Mouse (Mus musculus) lung, postnatal 36 days (tissue): ENCODE results near the gene Mrps10.

Source experiments
- DNase-seq: peaks from one replicate; pipeline ENCODE4 v3.0.0; 2022; ENCODE audit warnings: mixed read lengths

Mrps10 gene

DNA sequence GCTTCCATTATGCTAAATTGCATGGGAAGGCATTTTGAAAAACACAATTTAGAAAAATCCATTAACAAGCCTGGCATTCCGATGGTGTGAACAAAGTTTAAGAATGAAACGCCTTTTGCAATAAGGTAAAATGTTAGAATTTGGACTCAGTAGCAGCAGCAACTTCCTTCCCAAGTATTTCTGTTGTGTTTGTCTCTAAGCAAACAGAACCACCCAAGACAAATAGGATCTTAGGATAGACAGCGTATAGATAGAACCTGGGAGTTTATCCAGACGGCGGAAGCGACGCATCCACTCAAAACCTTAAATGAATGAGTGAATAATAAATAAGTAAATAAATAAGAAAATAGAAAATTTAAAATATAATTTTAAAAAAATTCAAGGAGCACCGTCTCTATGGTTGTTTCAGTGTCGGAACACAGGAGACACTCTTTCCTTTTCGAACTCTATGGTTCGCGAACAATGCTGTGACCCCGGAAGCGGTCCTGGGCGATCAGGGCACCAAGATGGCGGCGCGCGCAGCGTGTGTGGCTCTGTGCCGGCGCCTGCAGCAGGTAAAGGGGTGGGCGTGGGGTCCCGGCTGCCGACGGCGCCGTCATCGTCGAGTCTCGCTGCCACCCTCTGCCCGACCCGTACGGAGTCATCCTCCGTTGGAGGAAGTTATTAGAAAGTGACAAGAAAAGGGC is at the start of gene Mrps10:
Gene Mrps10 (plus strand): TSS at position 487 of the 686 bp plus-strand sequence.
- DNase-seq = peak; percentile 95

DNA sequence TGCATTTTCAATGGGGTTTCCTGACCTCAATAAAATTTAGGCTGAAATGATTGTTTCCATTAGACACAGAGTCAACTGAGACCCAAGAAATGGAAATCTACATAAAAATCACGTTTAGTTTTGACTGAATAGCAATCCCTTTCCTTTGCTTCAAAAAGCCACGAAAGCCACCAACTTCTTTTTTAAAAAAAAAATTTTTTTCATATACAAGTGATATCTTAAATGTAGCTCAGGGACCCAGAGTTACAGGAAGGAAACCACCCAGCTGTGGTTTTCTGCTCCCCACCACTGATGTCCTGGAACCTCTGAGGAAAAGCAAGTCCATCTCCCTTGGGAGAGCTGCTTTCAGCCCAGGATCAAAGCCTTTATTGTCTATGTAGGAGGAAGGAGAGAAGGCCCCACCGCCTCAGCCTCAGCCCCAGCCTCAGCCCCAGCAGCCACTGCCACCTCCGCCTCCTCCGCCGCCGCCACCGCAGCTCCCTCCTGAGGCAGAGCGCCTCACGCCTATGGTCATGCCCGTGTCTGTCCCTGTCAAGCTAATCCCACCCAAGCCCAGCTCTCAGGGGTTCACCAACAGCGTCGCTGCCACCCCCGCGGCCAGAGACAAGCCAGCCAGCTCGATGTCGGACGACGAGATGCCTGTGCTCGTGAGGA is 49.6 kb upstream of the Mrps10 start:
- no peak for DNase-seq

DNA sequence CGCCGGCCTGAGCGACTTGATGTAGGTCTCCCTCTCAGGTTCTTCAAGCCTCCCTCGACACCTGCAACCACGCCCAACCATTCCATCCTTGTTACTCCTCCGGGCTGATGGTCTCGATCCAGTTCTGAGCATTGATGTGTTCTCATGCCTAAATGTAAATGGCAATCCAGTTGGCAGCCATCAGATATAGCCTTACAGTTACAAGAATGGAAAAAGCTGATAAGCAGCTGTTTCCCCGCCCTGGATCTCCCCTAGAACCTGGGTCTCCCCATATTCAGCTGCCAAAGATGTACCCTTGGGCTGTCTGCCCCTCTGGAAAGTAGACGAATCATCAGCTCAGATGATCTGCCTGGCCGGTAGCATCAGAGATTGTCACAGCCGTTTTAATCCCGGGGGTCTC is 48.9 kb upstream of the Mrps10 start:
- DNase-seq = no peak

- no peak for DNase-seq
Observed at GRCm38 (mm10) chr17:47322128-47322990, 46.3 kb upstream of the Mrps10 start.

GRCm38 (mm10) chr17:47322991-47323295 is 45.7 kb upstream of the Mrps10 start:
- no peak for DNase-seq

DNA sequence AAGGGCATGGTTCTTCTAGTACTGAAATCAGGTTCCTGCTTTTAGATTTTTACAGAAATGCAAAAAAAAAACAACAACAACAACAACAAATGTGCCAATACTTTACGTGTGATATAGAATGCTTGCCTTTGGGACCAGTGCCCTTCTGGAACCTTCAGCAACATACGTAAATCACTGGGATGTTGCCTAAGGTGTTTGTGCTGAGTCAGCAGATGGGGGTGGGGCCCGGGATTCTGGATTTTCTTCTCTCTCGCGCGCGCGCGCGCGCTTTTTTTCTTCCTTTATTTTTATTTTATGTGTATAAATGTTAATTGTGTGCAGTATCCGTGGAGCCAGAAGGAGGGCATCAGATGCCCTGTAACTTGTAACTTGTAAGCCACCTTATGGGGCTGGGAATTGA is 41.1 kb upstream of the Mrps10 start:
- no peak for DNase-seq

DNA sequence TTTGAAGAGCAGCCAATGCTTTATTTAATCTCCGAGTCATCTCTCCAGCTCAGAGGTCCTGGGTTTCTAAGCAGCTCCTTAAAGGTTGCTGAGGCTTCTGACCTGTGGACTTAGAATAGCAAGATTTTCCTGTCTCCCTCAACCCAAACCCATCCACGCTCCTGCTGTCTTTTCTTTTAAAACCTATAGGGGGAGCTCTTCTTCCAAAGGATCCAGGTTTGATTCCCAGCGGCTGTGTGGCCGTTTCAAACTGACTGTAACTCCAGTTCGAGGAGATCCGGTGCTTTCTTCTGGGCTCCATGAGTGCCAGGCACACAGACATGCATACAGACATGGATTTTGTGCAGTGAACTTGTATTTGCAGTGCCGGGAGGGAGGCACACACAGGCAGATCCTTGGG is 40.7 kb upstream of the Mrps10 start:
- DNase-seq = no peak

DNA sequence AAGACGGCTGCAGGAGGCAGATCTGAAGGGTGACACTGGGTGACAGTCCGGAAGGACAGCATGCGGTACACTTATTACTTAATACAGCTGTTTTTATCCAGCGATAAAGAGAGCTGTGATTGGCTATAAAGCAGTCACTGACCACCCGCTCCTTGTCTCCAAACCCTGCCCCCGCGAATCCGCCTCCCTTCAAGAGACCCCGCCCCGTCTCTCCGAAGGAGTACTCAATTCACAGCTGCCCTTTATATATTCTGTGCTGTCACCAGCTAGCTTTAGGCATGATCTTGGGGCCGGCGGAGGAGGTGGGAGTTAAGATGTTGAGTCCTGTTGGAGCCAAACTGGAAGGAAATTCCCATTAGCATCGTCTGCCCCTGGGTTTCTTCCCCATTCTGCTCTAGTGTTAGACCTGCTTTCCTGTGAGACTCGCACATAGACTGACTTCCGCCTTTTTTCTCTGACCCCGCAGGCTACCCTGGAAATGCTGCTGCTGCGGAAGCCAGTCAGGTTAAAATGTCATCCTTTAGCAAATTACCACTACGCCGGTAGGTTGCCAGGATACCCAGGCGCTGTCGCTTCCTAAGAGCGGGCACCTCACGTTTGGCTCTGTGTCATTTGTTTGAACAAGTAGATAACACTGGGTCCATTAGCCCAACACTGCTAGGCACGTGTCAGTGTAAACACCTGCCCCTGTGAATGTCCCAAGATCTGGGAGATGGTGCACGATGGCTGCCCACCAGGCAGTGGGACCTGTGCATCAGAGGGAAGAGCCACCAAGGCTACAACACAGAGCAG is 39.9 kb upstream of the Mrps10 start:
- DNase-seq = no peak

GRCm38 (mm10) chr17:47330616-47331015 is 38.1 kb upstream of the Mrps10 start:
- DNase-seq = no peak

- peak; percentile 31 for DNase-seq
Observed at GRCm38 (mm10) chr17:47332001-47332611, 36.6 kb upstream of the Mrps10 start.

GRCm38 (mm10) chr17:47332664-47333063 is 36.0 kb upstream of the Mrps10 start:
- DNase-seq = peak; percentile 33

- no peak for DNase-seq
Observed at GRCm38 (mm10) chr17:47333409-47333808, 35.3 kb upstream of the Mrps10 start.

GRCm38 (mm10) chr17:47343121-47343520 is 25.6 kb upstream of the Mrps10 start:
- no peak for DNase-seq

DNA sequence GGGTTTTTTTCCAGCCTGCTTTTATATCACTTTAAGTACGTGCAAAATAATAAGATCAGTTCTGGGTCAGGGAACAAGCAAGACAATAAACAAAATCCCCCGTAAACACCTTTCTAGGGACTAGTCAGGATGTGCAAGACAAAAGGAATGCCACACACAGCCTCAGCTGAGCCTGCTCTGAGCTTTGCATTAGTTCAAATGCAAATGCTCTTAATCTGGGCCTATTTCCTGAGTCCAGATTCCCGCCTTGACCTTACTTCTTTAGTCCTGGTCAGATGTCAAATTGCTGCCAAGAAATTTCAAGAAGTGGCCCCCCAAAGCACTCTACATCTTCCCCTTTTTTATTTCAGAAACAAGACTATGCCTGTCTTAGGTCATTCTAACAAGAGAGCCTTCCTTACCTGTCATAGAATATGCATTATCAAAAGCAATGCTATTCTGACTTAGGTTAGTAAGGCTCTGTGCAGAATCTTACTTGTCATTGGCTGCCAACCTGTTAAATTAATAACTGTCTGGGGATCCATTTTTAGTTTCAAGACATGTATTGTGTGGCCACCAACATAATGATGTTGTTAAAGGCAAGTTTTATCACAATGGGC is 18.9 kb upstream of the Mrps10 start:
- DNase-seq = no peak

- DNase-seq = peak; percentile 66
Observed at GRCm38 (mm10) chr17:47359964-47360363, 8.7 kb upstream of the Mrps10 start.

GRCm38 (mm10) chr17:47361343-47361742 is 7.3 kb upstream of the Mrps10 start:
- DNase-seq = no peak

GRCm38 (mm10) chr17:47369087-47369443 is 378 bp downstream of the Mrps10 start:
- DNase-seq = no peak

DNA sequence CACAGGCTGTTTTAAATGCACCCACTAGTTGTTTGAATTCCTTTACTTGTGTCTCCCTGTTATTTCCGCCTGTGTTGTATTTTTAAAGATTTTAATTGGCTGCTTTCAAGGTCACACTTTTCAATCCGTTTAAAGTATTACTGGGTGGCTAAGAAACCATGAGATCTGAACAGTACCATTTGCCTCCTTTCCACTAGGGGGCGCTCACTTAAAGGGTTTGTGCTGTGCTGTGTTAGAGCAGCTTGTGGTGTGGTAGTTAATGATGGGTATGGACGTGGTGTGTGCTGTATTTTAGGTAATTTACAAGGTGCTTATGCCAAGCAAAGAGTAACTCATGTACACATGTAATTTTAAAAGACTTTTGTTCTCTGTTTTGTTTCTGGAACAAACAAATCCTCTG is 2.8 kb downstream of the Mrps10 start:
- peak; percentile 83 for DNase-seq

DNA sequence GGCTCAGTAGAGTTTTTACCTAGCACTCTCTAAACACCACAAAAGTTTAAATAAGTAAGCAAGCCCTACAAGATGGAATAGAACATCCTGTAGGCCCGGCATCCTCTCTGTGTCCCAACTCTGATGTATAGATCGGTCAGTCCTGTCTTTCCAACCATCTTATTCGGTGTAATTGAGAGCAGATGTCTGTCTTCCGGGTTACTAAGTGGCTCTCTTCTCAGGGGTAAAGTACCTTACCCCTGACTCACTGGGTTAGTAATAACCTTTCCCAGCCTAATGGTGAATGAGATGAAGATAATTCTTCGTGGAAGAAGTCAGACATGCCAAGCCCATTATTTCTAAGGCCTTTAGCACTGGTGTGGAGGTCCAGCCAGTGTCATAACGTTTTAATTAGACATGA is 5.3 kb downstream of the Mrps10 start:
- no peak for DNase-seq

- DNase-seq = no peak
Observed at GRCm38 (mm10) chr17:47376779-47377280, 8.1 kb downstream of the Mrps10 start.

DNA sequence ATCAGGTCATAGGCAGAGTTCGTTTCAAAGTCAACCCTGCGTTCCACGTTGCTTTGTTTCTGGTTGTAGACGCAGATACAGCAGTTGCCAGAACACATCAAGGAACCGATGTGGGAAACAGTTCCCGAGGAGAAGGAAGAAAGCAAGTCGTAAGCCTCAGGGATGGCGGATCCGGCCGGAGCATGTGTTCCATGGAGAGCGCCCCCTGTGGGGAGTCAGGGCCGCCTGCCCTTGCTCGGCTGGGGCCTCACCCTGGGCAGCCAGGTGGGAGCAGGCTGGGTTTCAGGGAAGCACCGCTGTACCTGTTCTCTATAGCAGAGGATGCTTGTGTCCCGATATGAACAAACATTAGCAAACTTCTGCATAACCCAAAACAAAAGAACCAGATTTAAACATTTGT is 9.4 kb downstream of the Mrps10 start:
- no peak for DNase-seq

GRCm38 (mm10) chr17:47381917-47382316 is 13.2 kb downstream of the Mrps10 start:
- no peak for DNase-seq
